Mouse (Mus musculus) thymus, postnatal 10 days (tissue): ENCODE results near the gene Cnfn.
"Not testable (repeated sequence)": the region's sequence is repeated elsewhere in the genome, so short reads cannot be mapped to it uniquely, and the experiment has no call there.

Experiments used
- DNase-seq, 2 experiments: peaks; one replicate each; pipeline ENCODE4 v3.0.0; 2021; ENCODE audit warnings: low spot score in 2 of 2

The Cnfn gene

GRCm38 (mm10) chr7:25369058-25369749, at the start of gene Cnfn:
Gene Cnfn, minus strand, starts transcription at chr7:25369724.
- DNase-seq: no peak

- peak in 1 of 2 experiments; percentile 31 for DNase-seq
These were observed 48.1 kb upstream of the Cnfn start for GRCm38 (mm10) chr7:25417597-25417996.

- DNase-seq: no peak
These were observed 43.4 kb upstream of the Cnfn start, which contains the start of gene Cxcl17 for GRCm38 (mm10) chr7:25412833-25413441. Gene Cxcl17, minus strand, starts transcription at chr7:25412886.

GRCm38 (mm10) chr7:25411861-25412260, 42.3 kb upstream of the Cnfn start:
- no peak for DNase-seq

GRCm38 (mm10) chr7:25410969-25411615, 41.6 kb upstream of the Cnfn start:
- no peak for DNase-seq

- DNase-seq: peak in 1 of 2 experiments; percentile 46
These were observed 39.7 kb upstream of the Cnfn start for GRCm38 (mm10) chr7:25409114-25409760.

GRCm38 (mm10) chr7:25406468-25406867, 36.9 kb upstream of the Cnfn start:
- DNase-seq: no peak

GRCm38 (mm10) chr7:25402671-25403101, 33.2 kb upstream of the Cnfn start:
- DNase-seq: peak in 1 of 2 experiments; percentile 59

- no peak for DNase-seq
These were observed 32.5 kb upstream of the Cnfn start for GRCm38 (mm10) chr7:25401986-25402385.

GRCm38 (mm10) chr7:25401551-25401950, 32.0 kb upstream of the Cnfn start:
- DNase-seq: no peak

GRCm38 (mm10) chr7:25399028-25399427, 29.5 kb upstream of the Cnfn start:
- DNase-seq: not testable (repeated sequence)

- no peak for DNase-seq
These were observed 29.1 kb upstream of the Cnfn start, which contains the start of gene Lipe for GRCm38 (mm10) chr7:25398610-25399009. Gene Lipe, minus strand, starts transcription at chr7:25398710.

- peak in 1 of 2 experiments; percentile 23 for DNase-seq
These were observed 27.1 kb upstream of the Cnfn start for GRCm38 (mm10) chr7:25396621-25397020.

- peak; percentile 89 to 92 for DNase-seq
These were observed 26.3 kb upstream of the Cnfn start for GRCm38 (mm10) chr7:25395558-25396521.

GRCm38 (mm10) chr7:25395186-25395557, 25.6 kb upstream of the Cnfn start:
- no peak for DNase-seq

- DNase-seq: no peak
These were observed 25.2 kb upstream of the Cnfn start for GRCm38 (mm10) chr7:25394754-25395153.

- no peak for DNase-seq
These were observed 24.1 kb upstream of the Cnfn start for GRCm38 (mm10) chr7:25393451-25394210.

GRCm38 (mm10) chr7:25392851-25393250, 23.3 kb upstream of the Cnfn start:
- no peak for DNase-seq

GRCm38 (mm10) chr7:25391856-25392453, 22.4 kb upstream of the Cnfn start:
- DNase-seq: no peak

- DNase-seq: no peak
These were observed 21.5 kb upstream of the Cnfn start for GRCm38 (mm10) chr7:25390986-25391385.
